ENCODE assay signal across 8 mouse cellular contexts in the genomic region with DNA sequence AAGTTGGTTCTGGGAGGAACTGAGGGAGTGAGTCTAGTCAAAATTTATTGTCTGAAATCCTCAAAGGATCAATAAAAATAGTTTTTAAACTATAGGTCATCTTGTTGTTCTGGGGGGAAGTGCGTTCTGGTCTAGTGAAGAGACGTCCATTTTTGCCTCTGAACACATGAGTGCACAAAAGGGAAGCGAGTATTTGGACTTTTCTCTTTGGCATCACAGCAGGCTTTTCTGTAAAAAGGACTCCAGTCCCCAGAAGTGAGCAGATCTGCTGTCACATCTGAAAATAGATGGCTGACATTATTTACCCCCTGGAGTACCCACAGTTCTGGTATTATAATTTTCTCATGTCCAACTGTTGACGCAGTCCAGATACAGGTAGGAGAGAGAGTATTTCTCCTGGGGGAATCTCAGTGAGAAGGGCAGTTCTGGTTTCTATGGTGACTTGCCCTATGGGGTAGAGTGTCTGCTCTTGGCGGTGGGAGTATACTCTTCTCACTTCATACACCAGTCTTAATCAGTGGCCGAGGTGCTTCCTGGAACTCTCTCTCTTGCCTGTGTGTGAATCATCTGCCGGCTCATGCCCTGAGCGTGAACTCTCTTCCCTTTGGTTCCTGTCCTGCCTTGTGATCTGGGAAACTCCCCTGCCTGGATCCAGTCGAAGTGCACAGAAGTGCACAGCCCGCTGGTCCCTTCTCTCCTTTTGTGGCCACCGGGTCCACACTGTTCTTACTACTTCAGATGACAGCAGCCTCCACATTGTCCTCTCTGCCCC. TPM values are rescaled to one million over a fixed set of nuclear protein-coding genes. Genes with fewer than 3 reads are reported as not detected.
DNase-seq lines count a peak whose midpoint lies in the region; ATAC-seq and TF ChIP-seq lines count a peak whose summit lies in the region.

No protein-coding gene starts in this region.

- TF ChIP-seq POLR2A in lung, adult 2 months (IDR thresholded peaks at IDR 0.05; ENCODE audit: borderline replicate concordance, extremely low read depth, low read depth, low read length), result no peak

- ATAC-seq in hindbrain, embryonic 14.5 days (ENCODE audit: low FRiP score), result peak; percentile 25; the same call in 1 of the 2 replicates
- ATAC-seq in liver, embryonic 16.5 days (ENCODE audit: low read depth), result peak; percentile 44; the same call in 1 of the 2 replicates
- peak; percentile 26; the same call in 1 of the 2 replicates for ATAC-seq in neural tube, embryonic 14.5 days (ENCODE audit: low read depth)

- DNase-seq in lung, adult 18-20 months, result peak; percentile 53 to 56
- DNase-seq in lung, adult 2 months, result no peak
- DNase-seq in brain, adult 2 months (ENCODE audit: low read depth, low spot score), result peak; percentile 35
- no peak for DNase-seq in hindbrain, embryonic 14.5 days (ENCODE audit: low spot score)
- DNase-seq in thymus, postnatal 36 days, result no peak
- no peak for DNase-seq in right cerebral cortex, postnatal 36 days (ENCODE audit: low spot score in 2 of 2)

- no peak overlapping the region for H3K4me2 ChIP-seq in hindbrain, embryonic 14.5 days (replicated peaks)
- no peak overlapping the region for H3K4me2 ChIP-seq in liver, embryonic 16.5 days (ENCODE audit: low read depth, low read length)
- H3K4me2 ChIP-seq in neural tube, embryonic 14.5 days (ENCODE audit: low read depth, low read length), result no peak overlapping the region

- H3K27me3 ChIP-seq in hindbrain, embryonic 14.5 days (ENCODE audit: control insufficient read depth, insufficient read depth, low read length), result no peaks in the 10 kb centered on the region
- no peaks in the 10 kb centered on the region for H3K27me3 ChIP-seq in liver, embryonic 16.5 days (ENCODE audit: control insufficient read depth, insufficient read depth, low read depth, low read length)
- no peaks in the 10 kb centered on the region for H3K27me3 ChIP-seq in neural tube, embryonic 14.5 days (ENCODE audit: control insufficient read depth, insufficient read depth, low read length)

- H3K36me3 ChIP-seq in hindbrain, embryonic 14.5 days (replicated peaks; ENCODE audit: control insufficient read depth, insufficient read depth), result peaks cover 6% of the 10 kb centered on the region; the same call in 1 of the 2 replicates
- H3K36me3 ChIP-seq in liver, embryonic 16.5 days (ENCODE audit: control insufficient read depth, insufficient read depth), result no peaks in the 10 kb centered on the region
- H3K36me3 ChIP-seq in neural tube, embryonic 14.5 days (ENCODE audit: control insufficient read depth, insufficient read depth, low read length), result no peaks in the 10 kb centered on the region

- no peak overlapping the region for H3K27ac ChIP-seq in hindbrain, embryonic 14.5 days
- 0 out of 2 replicates have a peak overlapping the region, but pooled peaks have one; percentile 19 for H3K27ac ChIP-seq in liver, embryonic 16.5 days (ENCODE audit: low read length)
- H3K27ac ChIP-seq in neural tube, embryonic 14.5 days (ENCODE audit: low read depth, low read length), result no peak overlapping the region

- H3K4me1 ChIP-seq in lung, adult 2 months (ENCODE audit: control insufficient read depth, insufficient read depth, low read length), result peaks cover 35% of the 10 kb centered on the region
- peaks cover 22% of the 10 kb centered on the region for H3K4me1 ChIP-seq in hindbrain, embryonic 14.5 days (replicated peaks; ENCODE audit: control insufficient read depth, insufficient read depth, low read length)
- H3K4me1 ChIP-seq in liver, embryonic 16.5 days (ENCODE audit: control insufficient read depth, low read depth, low read length), result peaks cover 26% of the 10 kb centered on the region
- H3K4me1 ChIP-seq in neural tube, embryonic 14.5 days (ENCODE audit: control insufficient read depth, insufficient read depth, low read length), result peaks cover 9% of the 10 kb centered on the region; the same call in 1 of the 2 replicates

- H3K9me3 ChIP-seq in hindbrain, embryonic 14.5 days (ENCODE audit: control insufficient read depth, low read length), result no peaks in the 10 kb centered on the region
- H3K9me3 ChIP-seq in liver, embryonic 16.5 days (replicated peaks; ENCODE audit: control insufficient read depth, low read length), result no peaks in the 10 kb centered on the region
- no peaks in the 10 kb centered on the region for H3K9me3 ChIP-seq in neural tube, embryonic 14.5 days (ENCODE audit: control insufficient read depth, low read length)

- 37% methylated on average over 11 of the region's 11 CpGs for WGBS in lung, adult 2 months
- 23% methylated on average over 11 of the region's 11 CpGs for WGBS in hindbrain, embryonic 14.5 days
- 42% methylated on average over 11 of the region's 11 CpGs for WGBS in liver, embryonic 16.5 days (ENCODE audit: insufficient replicate concordance)
- WGBS in neural tube, embryonic 14.5 days, result 22% methylated on average over 11 of the region's 11 CpGs

- H3K9ac ChIP-seq in hindbrain, embryonic 14.5 days, result no peak overlapping the region
- no peak overlapping the region for H3K9ac ChIP-seq in liver, embryonic 16.5 days (ENCODE audit: low read depth, low read length)
- no peak overlapping the region for H3K9ac ChIP-seq in neural tube, embryonic 14.5 days (replicated peaks; ENCODE audit: low read depth, low read length)

- H3K4me3 ChIP-seq in lung, adult 2 months (replicated peaks; ENCODE audit: extremely low read depth, low read depth, low read length), result no peak overlapping the region
- no peak overlapping the region for H3K4me3 ChIP-seq in hindbrain, embryonic 14.5 days (replicated peaks; ENCODE audit: low read length)
- H3K4me3 ChIP-seq in liver, embryonic 16.5 days (ENCODE audit: low read depth, low read length), result no peak overlapping the region
- H3K4me3 ChIP-seq in neural tube, embryonic 14.5 days (ENCODE audit: low read depth, low read length), result no peak overlapping the region

- no peak for TF ChIP-seq CTCF in lung, adult 2 months (IDR thresholded peaks at IDR 0.05; ENCODE audit: insufficient read depth, low read length)

RNA-seq across cellular contexts. Expression of gene Stx7, which starts 15.2 kb away (rescaled TPM):
- polyA plus RNA-seq in lung, adult 2 months (2012; rRNA removed), result 91.9 and 97.8 TPM in 2 replicates
- 355 and 384 TPM in 2 replicates for polyA plus RNA-seq in hindbrain, embryonic 14.5 days (2014; fragmentation: Nextera tagmentation; extraction: Ambion mirVana)
- 25.9 and 26.8 TPM in 2 replicates for polyA plus RNA-seq in liver, embryonic 16.5 days (2015; fragmentation: Nextera tagmentation; extraction: Ambion mirVana)
- polyA plus RNA-seq in neural tube, embryonic 14.5 days (2014; fragmentation: Nextera tagmentation; extraction: Ambion mirVana), result 310 and 368 TPM in 2 replicates

RNA-seq across cellular contexts. Expression of gene Taar9, which starts 55.0 kb away (rescaled TPM):
- not detected in 2 replicates for polyA plus RNA-seq in lung, adult 2 months (2012; rRNA removed)
- polyA plus RNA-seq in hindbrain, embryonic 14.5 days (2014; fragmentation: Nextera tagmentation; extraction: Ambion mirVana), result not detected in 2 replicates
- not detected in 2 replicates for polyA plus RNA-seq in liver, embryonic 16.5 days (2015; fragmentation: Nextera tagmentation; extraction: Ambion mirVana)
- polyA plus RNA-seq in neural tube, embryonic 14.5 days (2014; fragmentation: Nextera tagmentation; extraction: Ambion mirVana), result not detected in 2 replicates

RNA-seq across cellular contexts. Expression of gene Moxd1, which starts 59.0 kb away (rescaled TPM):
- 1.3 and 1.9 TPM in 2 replicates for polyA plus RNA-seq in lung, adult 2 months (2012; rRNA removed)
- polyA plus RNA-seq in hindbrain, embryonic 14.5 days (2014; fragmentation: Nextera tagmentation; extraction: Ambion mirVana), result 8.2 and 11.1 TPM in 2 replicates
- polyA plus RNA-seq in liver, embryonic 16.5 days (2015; fragmentation: Nextera tagmentation; extraction: Ambion mirVana), result 0.11 and 0.25 TPM in 2 replicates
- 4.0 and 9.9 TPM in 2 replicates for polyA plus RNA-seq in neural tube, embryonic 14.5 days (2014; fragmentation: Nextera tagmentation; extraction: Ambion mirVana)

Comparison
In these comparisons a context has a peak if more than half of its experiments do, and no peak if none do; other contexts are left out.
1. DNase-seq: peak in lung, adult 18-20 months (2 of 2) and brain, adult 2 months (single experiment); none in lung, adult 2 months (single experiment), hindbrain, embryonic 14.5 days (single experiment), thymus, postnatal 36 days (0 of 2) and right cerebral cortex, postnatal 36 days (0 of 2).
2. Peak in every context shown above with its lines, with median percentiles within 50 percentile points of each other: ATAC-seq.